Mouse (Mus musculus) gastrocnemius, postnatal 36 days (tissue): ENCODE data around the gene Tmem30a. TPM values are rescaled to one million over a fixed set of nuclear protein-coding genes. Genes with fewer than 3 reads are reported as not detected.

ENCODE experiments used
- DNase-seq, 2 experiments: peaks; one replicate each; pipeline ENCODE4 v3.0.0; 2022
- intact Hi-C: fragments of 180-260 bp; cut with DNase I; formaldehyde crosslinking; loops from one replicate; pipeline ENCODE4 v1.15.1; 2025
- total RNA-seq, 2 experiments: library from RNA; stranded (reverse); gene quantifications; 2 replicates each; pipeline ENCODE4 v1.2.3; 2021

The Tmem30a gene
- total RNA-seq, 2 experiments from 2014 or later: 45.5 to 48.1 TPM

- DNase-seq: no peak
Measured at GRCm38 (mm10) chr9:79805426-79805825, 12.1 kb upstream of the Tmem30a start.

GRCm38 (mm10) chr9:79796461-79797135 is 3.3 kb upstream of the Tmem30a start:
- intact Hi-C loops: no loop called here
- no peak for DNase-seq

More at GRCm38 (mm10) chr9:79805426-79805825, 12.1 kb upstream of the Tmem30a start:
- intact Hi-C loops: no loop called here

- DNase-seq: no peak
- intact Hi-C loops: no loop called here
Measured at GRCm38 (mm10) chr9:79795076-79795475, 1.8 kb upstream of the Tmem30a start.

GRCm38 (mm10) chr9:79785794-79786085 is 7.6 kb downstream of the Tmem30a start:
- intact Hi-C loops: no loop called here
- DNase-seq: no peak

- DNase-seq: no peak
- intact Hi-C loops: no loop called here
Measured at GRCm38 (mm10) chr9:79784934-79785793, 8.1 kb downstream of the Tmem30a start.

GRCm38 (mm10) chr9:79784439-79784838 is 8.9 kb downstream of the Tmem30a start:
- intact Hi-C loops: no loop called here
- no peak for DNase-seq

- intact Hi-C loops: no loop called here
- DNase-seq: no peak
Measured at GRCm38 (mm10) chr9:79779354-79779753, 14.0 kb downstream of the Tmem30a start.

GRCm38 (mm10) chr9:79766991-79767545 is 26.2 kb downstream of the Tmem30a start:
- DNase-seq: no peak

GRCm38 (mm10) chr9:79765329-79765728 is 28.0 kb downstream of the Tmem30a start:
- DNase-seq: no peak
- intact Hi-C loops: no loop called here

More at GRCm38 (mm10) chr9:79766991-79767545, 26.2 kb downstream of the Tmem30a start:
- intact Hi-C loops: no loop called here

- DNase-seq: no peak
- intact Hi-C loops: no loop called here
Measured at GRCm38 (mm10) chr9:79762519-79762918, 30.8 kb downstream of the Tmem30a start.

- DNase-seq: no peak
- intact Hi-C loops: no loop called here
Measured at GRCm38 (mm10) chr9:79760076-79760475, 33.2 kb downstream of the Tmem30a start.

- intact Hi-C loops: no loop called here
- DNase-seq: peak; percentile 88 to 94
Measured at GRCm38 (mm10) chr9:79759385-79760005, 33.8 kb downstream of the Tmem30a start, which contains the start of gene Cox7a2. Gene Cox7a2, minus strand, starts transcription at chr9:79759878.

GRCm38 (mm10) chr9:79755311-79755710 is 38.0 kb downstream of the Tmem30a start:
- no peak for DNase-seq
- intact Hi-C loops: no loop called here

GRCm38 (mm10) chr9:79751846-79752245 is 41.5 kb downstream of the Tmem30a start:
- no peak for DNase-seq
- intact Hi-C loops: no loop called here

- DNase-seq: no peak
- intact Hi-C loops: no loop called here
Measured at GRCm38 (mm10) chr9:79750709-79751108, 42.6 kb downstream of the Tmem30a start.

- no peak for DNase-seq
- intact Hi-C loops: no loop called here
Measured at GRCm38 (mm10) chr9:79745036-79745435, 48.3 kb downstream of the Tmem30a start.

GRCm38 (mm10) chr9:79735608-79736007 is 57.7 kb downstream of the Tmem30a start:
- intact Hi-C loops: no loop called here
- DNase-seq: no peak

GRCm38 (mm10) chr9:79730301-79730700 is 63.0 kb downstream of the Tmem30a start:
- DNase-seq: no peak
- intact Hi-C loops: no loop called here

GRCm38 (mm10) chr9:79723090-79723489 is 70.2 kb downstream of the Tmem30a start:
- DNase-seq: no peak
- intact Hi-C loops: loop anchor here (2.0 to 5.0 kb wide), 2 partner anchors 676 to 936 kb away; no protein-coding TSS in a partner anchor

GRCm38 (mm10) chr9:79721056-79721455 is 72.3 kb downstream of the Tmem30a start:
- intact Hi-C loops: loop anchor here (5.0 kb wide), 1 partner anchor 934 kb away; no protein-coding TSS in a partner anchor
- DNase-seq: no peak

GRCm38 (mm10) chr9:79720143-79720542 is 73.2 kb downstream of the Tmem30a start:
- intact Hi-C loops: loop anchor here (5.0 kb wide), 1 partner anchor 933 kb away; no protein-coding TSS in a partner anchor
- DNase-seq: no peak
